Mouse (Mus musculus): ENCODE measurements around the gene Nars2. TPM values are rescaled to one million over a fixed set of nuclear protein-coding genes. Genes with fewer than 3 reads are reported as not detected.
"Not testable (repeated sequence)": the region's sequence is repeated elsewhere in the genome, so short reads cannot be mapped to it uniquely, and the experiment has no call there.

Nars2 gene
- polyA plus RNA-seq, 1 experiment from 2014 or later, result 20.2 TPM

GRCm38 (mm10) chr7:96909856-96910255 is 41.4 kb upstream of the Nars2 start:
- no peak overlapping the region for H3K4me2 ChIP-seq (ENCODE audit: low read depth, low read length)
- WGBS, result 66% methylated on average over 5 of the region's 5 CpGs
- peaks cover 7% of the 10 kb centered on the region; the same call in 1 of the 2 replicates for H3K4me1 ChIP-seq (ENCODE audit: control insufficient read depth, insufficient read depth, low read length)
- no peaks in the 10 kb centered on the region for H3K27me3 ChIP-seq (ENCODE audit: control insufficient read depth, insufficient read depth, low read length)
- ATAC-seq (ENCODE audit: low read depth), result no peak
- no peaks in the 10 kb centered on the region for H3K9me3 ChIP-seq (ENCODE audit: control insufficient read depth, low read length)
- no peak overlapping the region for H3K4me3 ChIP-seq (ENCODE audit: low read depth, low read length)
- H3K36me3 ChIP-seq (ENCODE audit: control insufficient read depth, insufficient read depth, low read length), result no peaks in the 10 kb centered on the region
- no peak overlapping the region for H3K9ac ChIP-seq (replicated peaks; ENCODE audit: low read depth, low read length)
- no peak overlapping the region for H3K27ac ChIP-seq (ENCODE audit: low read depth, low read length)

- 73% methylated on average over 12 of the region's 12 CpGs for WGBS
- Histone ChIP-seq H3K9me3 (ENCODE audit: control insufficient read depth, low read length) (no peaks in the 10 kb centered on the region), H3K27ac (ENCODE audit: low read depth, low read length) (no peak overlapping the region), H3K27me3 (ENCODE audit: control insufficient read depth, insufficient read depth, low read length) (no peaks in the 10 kb centered on the region), H3K4me3 (ENCODE audit: low read depth, low read length) (no peak overlapping the region), H3K36me3 (ENCODE audit: control insufficient read depth, insufficient read depth, low read length) (no peaks in the 10 kb centered on the region), H3K9ac (replicated peaks; ENCODE audit: low read depth, low read length) (no peak overlapping the region), H3K4me2 (ENCODE audit: low read depth, low read length) (no peak overlapping the region), H3K4me1 (ENCODE audit: control insufficient read depth, insufficient read depth, low read length) (peaks cover 7% of the 10 kb centered on the region; the same call in 1 of the 2 replicates)
- ATAC-seq (ENCODE audit: low read depth), result no peak
These were observed 40.9 kb upstream of the Nars2 start for GRCm38 (mm10) chr7:96910310-96910960.

- no peak overlapping the region for H3K9ac ChIP-seq (replicated peaks; ENCODE audit: low read depth, low read length)
- no peaks in the 10 kb centered on the region for H3K9me3 ChIP-seq (ENCODE audit: control insufficient read depth, low read length)
- no peak overlapping the region for H3K4me3 ChIP-seq (ENCODE audit: low read depth, low read length)
- no peaks in the 10 kb centered on the region for H3K36me3 ChIP-seq (ENCODE audit: control insufficient read depth, insufficient read depth, low read length)
- no peaks in the 10 kb centered on the region for H3K4me1 ChIP-seq (ENCODE audit: control insufficient read depth, insufficient read depth, low read length)
- peak; percentile 71 for ATAC-seq (ENCODE audit: low read depth)
- no peak overlapping the region for H3K4me2 ChIP-seq (ENCODE audit: low read depth, low read length)
- no peak overlapping the region for H3K27ac ChIP-seq (ENCODE audit: low read depth, low read length)
- H3K27me3 ChIP-seq (ENCODE audit: control insufficient read depth, insufficient read depth, low read length), result no peaks in the 10 kb centered on the region
- WGBS, result 12% methylated on average over 6 of the region's 6 CpGs
These were observed 37.3 kb upstream of the Nars2 start for GRCm38 (mm10) chr7:96914031-96914430.

- no peaks in the 10 kb centered on the region for H3K9me3 ChIP-seq (ENCODE audit: control insufficient read depth, low read length)
- H3K27me3 ChIP-seq (ENCODE audit: control insufficient read depth, insufficient read depth, low read length), result no peaks in the 10 kb centered on the region
- 0% methylated on average over 2 of the region's 2 CpGs for WGBS
- H3K4me2 ChIP-seq (ENCODE audit: low read depth, low read length), result no peak overlapping the region
- H3K9ac ChIP-seq (replicated peaks; ENCODE audit: low read depth, low read length), result no peak overlapping the region
- no peaks in the 10 kb centered on the region for H3K4me1 ChIP-seq (ENCODE audit: control insufficient read depth, insufficient read depth, low read length)
- no peak overlapping the region for H3K4me3 ChIP-seq (ENCODE audit: low read depth, low read length)
- peak; percentile 77 for ATAC-seq (ENCODE audit: low read depth)
- no peaks in the 10 kb centered on the region for H3K36me3 ChIP-seq (ENCODE audit: control insufficient read depth, insufficient read depth, low read length)
- H3K27ac ChIP-seq (ENCODE audit: low read depth, low read length), result no peak overlapping the region
These were observed 35.7 kb upstream of the Nars2 start for GRCm38 (mm10) chr7:96915452-96916105.

- ATAC-seq (ENCODE audit: low read depth), result peak; percentile 63; the same call in 1 of the 2 replicates
- no peaks in the 10 kb centered on the region for H3K27me3 ChIP-seq (ENCODE audit: control insufficient read depth, insufficient read depth, low read length)
- no peak overlapping the region for H3K4me3 ChIP-seq (ENCODE audit: low read depth, low read length)
- 34% methylated on average over 7 of the region's 7 CpGs for WGBS
- no peak overlapping the region for H3K27ac ChIP-seq (ENCODE audit: low read depth, low read length)
- no peaks in the 10 kb centered on the region for H3K4me1 ChIP-seq (ENCODE audit: control insufficient read depth, insufficient read depth, low read length)
- no peak overlapping the region for H3K4me2 ChIP-seq (ENCODE audit: low read depth, low read length)
- H3K9me3 ChIP-seq (ENCODE audit: control insufficient read depth, low read length), result no peaks in the 10 kb centered on the region
- H3K9ac ChIP-seq (replicated peaks; ENCODE audit: low read depth, low read length), result no peak overlapping the region
- no peaks in the 10 kb centered on the region for H3K36me3 ChIP-seq (ENCODE audit: control insufficient read depth, insufficient read depth, low read length)
These were observed 30.7 kb upstream of the Nars2 start for GRCm38 (mm10) chr7:96920447-96921095.

- H3K27ac ChIP-seq (ENCODE audit: low read depth, low read length), result no peak overlapping the region
- ATAC-seq (ENCODE audit: low read depth), result no peak
These were observed 28.4 kb upstream of the Nars2 start for GRCm38 (mm10) chr7:96922927-96923326.

GRCm38 (mm10) chr7:96943715-96944377 is 7.5 kb upstream of the Nars2 start:
- WGBS, result 77% methylated on average over 5 of the region's 5 CpGs
- H3K27me3 ChIP-seq (ENCODE audit: control insufficient read depth, insufficient read depth, low read length), result no peaks in the 10 kb centered on the region
- no peak overlapping the region for H3K27ac ChIP-seq (ENCODE audit: low read depth, low read length)
- H3K36me3 ChIP-seq (ENCODE audit: control insufficient read depth, insufficient read depth, low read length), result no peaks in the 10 kb centered on the region
- H3K9ac ChIP-seq (replicated peaks; ENCODE audit: low read depth, low read length), result no peak overlapping the region
- no peaks in the 10 kb centered on the region for H3K9me3 ChIP-seq (ENCODE audit: control insufficient read depth, low read length)
- no peak overlapping the region for H3K4me2 ChIP-seq (ENCODE audit: low read depth, low read length)
- H3K4me3 ChIP-seq (ENCODE audit: low read depth, low read length), result no peak overlapping the region
- H3K4me1 ChIP-seq (ENCODE audit: control insufficient read depth, insufficient read depth, low read length), result no peaks in the 10 kb centered on the region
- ATAC-seq (ENCODE audit: low read depth), result no peak

More at GRCm38 (mm10) chr7:96922927-96923326, 28.4 kb upstream of the Nars2 start:
- no peak overlapping the region for H3K4me3 ChIP-seq (ENCODE audit: low read depth, low read length)
- no peaks in the 10 kb centered on the region for H3K9me3 ChIP-seq (ENCODE audit: control insufficient read depth, low read length)
- no peaks in the 10 kb centered on the region for H3K36me3 ChIP-seq (ENCODE audit: control insufficient read depth, insufficient read depth, low read length)
- no peaks in the 10 kb centered on the region for H3K4me1 ChIP-seq (ENCODE audit: control insufficient read depth, insufficient read depth, low read length)
- H3K4me2 ChIP-seq (ENCODE audit: low read depth, low read length), result no peak overlapping the region
- no peak overlapping the region for H3K9ac ChIP-seq (replicated peaks; ENCODE audit: low read depth, low read length)
- no peaks in the 10 kb centered on the region for H3K27me3 ChIP-seq (ENCODE audit: control insufficient read depth, insufficient read depth, low read length)
- WGBS, result 95% methylated on average over 2 of the region's 2 CpGs

GRCm38 (mm10) chr7:96946501-96946900 is 4.8 kb upstream of the Nars2 start:
- 89% methylated on average over 4 of the region's 8 CpGs for WGBS
- not testable (repeated sequence) for H3K27me3 ChIP-seq (ENCODE audit: control insufficient read depth, insufficient read depth, low read length)

More at GRCm38 (mm10) chr7:96946501-96946900, 4.8 kb upstream of the Nars2 start:
- H3K36me3 ChIP-seq (ENCODE audit: control insufficient read depth, insufficient read depth, low read length); ATAC-seq (ENCODE audit: low read depth); H3K4me2 ChIP-seq (ENCODE audit: low read depth, low read length); H3K9me3 ChIP-seq (ENCODE audit: control insufficient read depth, low read length); H3K4me3 ChIP-seq (ENCODE audit: low read depth, low read length); H3K27ac ChIP-seq (ENCODE audit: low read depth, low read length); H3K9ac ChIP-seq (replicated peaks; ENCODE audit: low read depth, low read length); H3K4me1 ChIP-seq (ENCODE audit: control insufficient read depth, insufficient read depth, low read length): not testable (repeated sequence)
